Mouse (Mus musculus) liver, embryonic 14.5 days (tissue): Measurements from ENCODE around the gene Stag1.

Source experiments
- CTCF ChIP-seq: IDR thresholded peaks from 2 replicates; pipeline ENCODE4 v1.5.1; 2016; ENCODE audit warnings: antibody characterized with exemption, low read depth, control low read depth
- EP300 ChIP-seq: IDR thresholded peaks from 2 replicates; pipeline ENCODE4 v1.6.1; 2016; ENCODE audit warnings: antibody characterized with exemption, low read depth

GRCm38 (mm10) chr9:100602130-100602529 lies 4.5 kb downstream of the Stag1 start:
- TF ChIP-seq EP300 (no peak), CTCF (no peak)
